Mouse (Mus musculus) CH12.LX (cell line): ENCODE data around the gene Ifrd2. TPM values are rescaled to one million over a fixed set of nuclear protein-coding genes. Genes with fewer than 3 reads are reported as not detected.

ENCODE experiments used
- DNase-seq: peaks from one replicate; pipeline ENCODE4 v3.0.0-alpha.2; 2013; ENCODE audit errors: extremely low read depth
- H3K27ac ChIP-seq: 2 replicates; pipeline ENCODE4 v1.5.1; 2012; ENCODE audit warnings: low read depth, mild to moderate bottlenecking, control low read depth, moderate library complexity; ENCODE audit not compliant: insufficient read depth
- H3K27me3 ChIP-seq: replicated peaks from 2 replicates; pipeline ENCODE3; 2012; ENCODE audit warnings: inconsistent platforms
- H3K36me3 ChIP-seq, 2 experiments: replicated peaks in 1 of 2; 2 replicates each; pipeline versions ENCODE3 to v1.6.1; 2012; ENCODE audit warnings: inconsistent platforms in 1 of 2, low read length in 1 of 2, mild to moderate bottlenecking in 1 of 2, mixed read lengths in 1 of 2, moderate library complexity in 1 of 2; ENCODE audit not compliant: control insufficient read depth in 1 of 2, insufficient read depth in 1 of 2
- H3K4me1 ChIP-seq, 2 experiments: 2 replicates each; pipeline ENCODE4 v1.6.1; 2012; ENCODE audit warnings: inconsistent platforms in 1 of 2, moderate library complexity in 1 of 2; ENCODE audit not compliant: insufficient read depth in 2 of 2, control insufficient read depth in 1 of 2
- H3K4me2 ChIP-seq: 2 replicates; pipeline ENCODE4 v1.6.1; 2012; ENCODE audit warnings: low read depth, mild to moderate bottlenecking, control low read depth; ENCODE audit not compliant: poor library complexity, insufficient read depth, severe bottlenecking
- H3K4me3 ChIP-seq, 3 experiments: fragments of 150-350 bp in 1 of 3; sonication (generic) in 1 of 3; replicated peaks in 1 of 3; 2 replicates each; pipeline versions ENCODE3 to v1.5.1; 2011 to 2012; ENCODE audit warnings: low read depth in 2 of 3, low read length in 2 of 3, mild to moderate bottlenecking in 2 of 3, moderate library complexity in 2 of 3, control low read depth in 1 of 3, improper control_type of control experiment in 1 of 3, inconsistent platforms in 1 of 3, mixed read lengths in 1 of 3; ENCODE audit not compliant: poor library complexity in 1 of 3
- H3K79me2 ChIP-seq: replicated peaks from 2 replicates; pipeline ENCODE4 v1.6.1; 2012; ENCODE audit warnings: mild to moderate bottlenecking, moderate library complexity; ENCODE audit not compliant: control insufficient read depth, poor library complexity, insufficient read depth, severe bottlenecking; ENCODE audit errors: extremely low read depth
- H3K9ac ChIP-seq: 2 replicates; pipeline ENCODE4 v1.6.1; 2012; ENCODE audit warnings: low read depth, mild to moderate bottlenecking, control low read depth, moderate library complexity; ENCODE audit not compliant: insufficient read depth
- H3K9me3 ChIP-seq: replicated peaks from 2 replicates; pipeline ENCODE3; 2012; ENCODE audit warnings: low read length, inconsistent platforms, mixed read lengths
- BHLHE40 ChIP-seq: IDR thresholded peaks from 2 replicates; pipeline ENCODE4 v1.6.1; 2011; ENCODE audit warnings: mild to moderate bottlenecking, low read depth, low read length, improper control_type of control experiment
- CHD1 ChIP-seq: IDR thresholded peaks from 2 replicates; pipeline ENCODE4 v1.6.1; 2012; ENCODE audit warnings: low read depth, low read length, improper control_type of control experiment, inconsistent platforms
- CHD2 ChIP-seq: IDR thresholded peaks from 2 replicates; pipeline ENCODE4 v1.6.1; 2011; ENCODE audit warnings: low read length, improper control_type of control experiment
- CTCF ChIP-seq, 2 experiments: IDR thresholded peaks in 1 of 2; conservative IDR thresholded peaks in 1 of 2; 2 replicates each; pipeline ENCODE4 v1.5.1; 2011 to 2012; ENCODE audit warnings: low read depth in 2 of 2, low read length in 2 of 2, improper control_type of control experiment in 1 of 2, inconsistent platforms in 1 of 2, mild to moderate bottlenecking in 1 of 2, moderate library complexity in 1 of 2
- ELF1 ChIP-seq: IDR thresholded peaks from 2 replicates; pipeline ENCODE4 v1.6.1; 2014; ENCODE audit warnings: low read depth, mild to moderate bottlenecking, inconsistent platforms, low read length, improper control_type of control experiment
- HCFC1 ChIP-seq: IDR thresholded peaks from 2 replicates; pipeline ENCODE4 v1.6.1; 2012; ENCODE audit warnings: low read depth, mild to moderate bottlenecking, inconsistent platforms, low read length, improper control_type of control experiment
- MXI1 ChIP-seq: IDR thresholded peaks from 2 replicates; pipeline ENCODE4 v1.6.1; 2011; ENCODE audit warnings: mild to moderate bottlenecking, low read depth, low read length, improper control_type of control experiment
- MYC ChIP-seq: IDR thresholded peaks from 2 replicates; pipeline ENCODE4 v1.6.1; 2011; ENCODE audit warnings: low read depth, mild to moderate bottlenecking, improper control_type of control experiment, low read length
- NELFE ChIP-seq: IDR thresholded peaks from 2 replicates; pipeline ENCODE4 v1.6.1; 2011; ENCODE audit warnings: low read depth, low read length, improper control_type of control experiment
- SIN3A ChIP-seq: IDR thresholded peaks from 2 replicates; pipeline ENCODE4 v1.6.1; 2012; ENCODE audit warnings: low read length, improper control_type of control experiment, inconsistent platforms
- USF1 ChIP-seq: IDR thresholded peaks from 2 replicates; pipeline ENCODE4 v1.6.1; 2014; ENCODE audit warnings: low read depth, mild to moderate bottlenecking, inconsistent platforms, low read length, improper control_type of control experiment
- dilution Hi-C: fragments of 300-500 bp; cut with MboI; formaldehyde crosslinking; loops from 2 replicates; pipeline ENCODE4 v1.14.3; 2020; ENCODE audit warnings: low sequenced_read_pairs; ENCODE audit not compliant: extremely low pct_unique_long_range_greater_than_20kb, extremely low pct_ligation_motif_present
- in situ Hi-C: fragments of 300-500 bp; cut with MboI; formaldehyde crosslinking; loops from 3 replicates; pipeline ENCODE4 v1.14.3; 2019; ENCODE audit warnings: low sequenced_read_pairs, low pct_ligation_motif_present, low pct_unique_long_range_greater_than_20kb, mixed read lengths
- polyA plus RNA-seq: library from polyadenylated mRNA; unstranded; fragments of >175 nt; gene quantifications from 2 replicates; pipeline ENCODE4 v1.2.1, GENCODE M21; 2012; ENCODE audit warnings: low read depth; ENCODE audit not compliant: insufficient read length
- total RNA-seq, 2 experiments: library from RNA; depleted of rRNA; stranded (reverse); fragments of 300-350 nt in 1 of 2; fragments of >200 nt in 1 of 2; gene quantifications; 2 replicates each; pipeline ENCODE4 v1.2.3; 2012 to 2014

Ifrd2 gene
- total and polyA plus RNA-seq, 3 experiments, result 62.8 to 143 (median 91.3) TPM

DNA sequence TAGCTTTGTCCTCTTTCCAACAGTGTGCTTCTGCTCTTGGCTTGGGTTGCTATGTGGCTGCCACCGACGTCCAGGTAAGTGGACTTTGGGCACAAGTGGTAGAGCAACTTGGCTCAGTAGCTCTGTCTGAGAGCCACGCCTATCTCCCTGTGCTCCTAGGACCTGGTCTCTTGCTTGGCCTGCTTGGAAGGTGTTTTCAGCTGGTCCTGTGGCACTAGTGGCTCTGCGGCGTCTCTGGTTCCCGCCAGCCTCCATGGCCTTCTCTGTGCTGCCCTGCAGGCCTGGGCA is 3.3 kb downstream of the Ifrd2 start:
- Histone ChIP-seq H3K9ac (no peak overlapping the region), H3K27me3 (no peaks in the 10 kb centered on the region), H3K79me2 (peaks cover 18% of the 10 kb centered on the region), H3K4me2 (no peak overlapping the region), H3K9me3 (no peaks in the 10 kb centered on the region), H3K27ac (no peak overlapping the region), H3K36me3 (peaks cover 44 to 68% of the 10 kb centered on the region in 2 experiments), H3K4me1 (peaks cover 8 to 22% of the 10 kb centered on the region in 2 experiments), H3K4me3 (no peak overlapping the region)
- dilution Hi-C loops (no loop called here), in situ Hi-C loops (no loop called here)
- DNase-seq, result no peak
- TF ChIP-seq MYC (no peak), USF1 (no peak), BHLHE40 (no peak), HCFC1 (no peak), MXI1 (no peak), SIN3A (no peak)

DNA sequence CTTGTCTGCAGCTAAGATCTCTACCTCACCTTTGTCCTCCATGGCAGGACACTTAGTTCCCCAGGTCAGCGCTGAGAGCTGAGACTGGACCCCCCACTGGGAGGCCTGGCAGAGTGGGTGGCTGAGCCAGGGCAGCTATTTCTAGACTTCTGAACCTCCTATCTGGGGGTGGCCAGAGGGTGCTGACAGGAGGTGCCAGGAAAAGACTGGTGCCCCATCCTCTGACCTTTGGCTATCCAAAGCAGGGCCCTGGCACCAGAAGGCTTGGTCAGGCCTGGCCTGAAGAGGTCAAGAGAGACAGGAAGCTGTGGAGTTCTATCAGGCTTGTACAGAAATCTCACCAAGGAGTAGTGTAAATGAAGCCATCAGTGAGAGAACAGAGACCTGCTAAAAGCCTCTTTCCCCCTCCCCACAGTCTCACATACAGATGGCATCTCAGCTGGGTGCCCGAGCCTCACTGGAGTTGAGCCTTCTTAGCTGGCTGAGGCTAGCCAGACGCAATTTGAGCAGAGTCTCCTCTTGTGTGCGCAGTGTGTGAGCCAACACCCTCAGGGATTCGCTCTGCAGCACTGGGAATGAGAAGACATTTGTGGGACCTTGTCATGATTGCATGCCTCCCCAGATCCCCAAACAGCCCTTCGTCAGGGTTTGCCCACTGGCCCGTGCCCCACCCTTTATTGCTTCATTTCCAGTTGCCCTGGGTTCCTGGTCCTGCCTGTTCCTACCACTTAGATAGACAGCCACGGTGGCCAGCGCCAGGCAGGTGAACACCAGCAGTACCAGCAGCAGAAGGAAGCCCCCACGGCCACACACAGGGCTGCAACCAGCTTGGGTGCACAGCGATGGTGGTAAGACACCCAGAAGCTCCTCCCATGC is 5.9 kb downstream of the Ifrd2 start:
- H3K27ac ChIP-seq, result no peak overlapping the region
- TF ChIP-seq NELFE, result no peak
- no peak for TF ChIP-seq CTCF (conservative IDR thresholded peaks at IDR 0.05 in 1 of 2, IDR thresholded peaks at IDR 0.05 in 1 of 2; ENCODE audit: low read depth in 2 of 2, low read length in 2 of 2)
- no peak for TF ChIP-seq ELF1
- no peak for TF ChIP-seq BHLHE40
- no peak for TF ChIP-seq CHD2
- TF ChIP-seq, all 38 proteins: peak for 0
- in situ Hi-C loops (no loop called here), dilution Hi-C loops (no loop called here)
- no peak overlapping the region for H3K4me2 ChIP-seq
- H3K9me3 ChIP-seq, result no peaks in the 10 kb centered on the region
- no peak for DNase-seq
- H3K79me2 ChIP-seq, result peaks cover 12% of the 10 kb centered on the region
- H3K4me1 ChIP-seq, result peaks cover 3 to 13% of the 10 kb centered on the region in 2 experiments; a peak in 3 of 4 replicates
- no peak overlapping the region for H3K4me3 ChIP-seq
- no peak overlapping the region for H3K9ac ChIP-seq
- H3K27me3 ChIP-seq, result no peaks in the 10 kb centered on the region
- H3K36me3 ChIP-seq, result peaks cover 44 to 92% of the 10 kb centered on the region in 2 experiments

DNA sequence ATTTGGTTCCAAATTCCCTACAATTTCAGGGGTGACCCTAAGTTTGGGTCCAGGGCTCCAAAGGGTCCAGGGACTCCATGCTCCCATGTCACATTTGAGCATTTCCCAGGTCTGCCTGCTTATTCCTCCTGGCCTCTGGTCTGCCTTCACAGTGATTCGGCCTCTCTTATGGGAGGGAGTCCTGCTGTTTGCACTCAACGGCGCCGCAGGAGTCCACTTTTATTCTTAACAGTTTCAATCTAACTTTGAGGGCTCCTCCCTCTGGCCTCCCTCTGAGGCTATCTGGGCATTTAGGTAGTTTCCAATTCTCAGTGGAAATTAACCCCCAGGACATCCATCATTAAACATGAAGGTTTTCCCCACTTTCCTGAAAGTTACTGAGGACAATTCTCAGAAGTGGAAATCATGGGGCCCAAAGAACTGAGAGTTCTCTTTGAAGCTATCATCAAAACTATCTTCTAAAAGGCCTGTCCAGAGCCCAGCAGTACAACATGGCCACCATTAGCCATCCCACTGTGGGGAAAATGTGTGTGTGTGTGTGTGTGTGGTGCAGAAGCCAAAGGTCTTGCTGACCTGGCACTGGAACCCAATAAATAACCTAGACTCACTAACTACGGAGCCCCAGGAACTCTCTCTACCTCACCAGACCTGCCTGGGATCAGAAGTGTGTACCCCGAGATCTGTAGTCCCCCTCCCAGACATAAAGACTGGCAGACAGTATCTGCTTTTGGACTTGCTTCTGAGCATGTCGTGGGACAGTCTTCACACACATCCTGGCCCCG is 7.0 kb downstream of the Ifrd2 start:
- Histone ChIP-seq H3K27ac (no peak overlapping the region), H3K79me2 (peaks cover under 1% of the 10 kb centered on the region), H3K9ac (no peak overlapping the region), H3K9me3 (no peaks in the 10 kb centered on the region), H3K4me1 (peaks cover 0 to 4% of the 10 kb centered on the region in 2 experiments; a peak in 2 of 4 replicates), H3K4me2 (no peak overlapping the region), H3K4me3 (no peak overlapping the region), H3K27me3 (no peaks in the 10 kb centered on the region), H3K36me3 (peaks cover 48 to 96% of the 10 kb centered on the region in 2 experiments)
- dilution Hi-C loops (no loop called here), in situ Hi-C loops (no loop called here)
- DNase-seq, result no peak
- TF ChIP-seq CHD1, result no peak
